Mouse (Mus musculus) kidney, embryonic 16.5 days (tissue): ENCODE results near the gene Hsd17b3. TPM values are rescaled to one million over a fixed set of nuclear protein-coding genes. Genes with fewer than 3 reads are reported as not detected.

Source experiments
- ATAC-seq: fragments of 200-750 bp; cut with Nextera tagmentation; 2 replicates; pipeline ENCODE4 v1.8.0; 2017; ENCODE audit warnings: moderate TSS enrichment; ENCODE audit not compliant: low FRiP score, low TSS enrichment
- H3K27ac ChIP-seq: fragments of 300-500 bp; sonication (generic); 2 replicates; pipeline ENCODE4 v1.5.1; 2014; ENCODE audit warnings: low read length
- H3K27me3 ChIP-seq: fragments of 300-500 bp; sonication (generic); 2 replicates; pipeline ENCODE4 v1.6.1; 2014; ENCODE audit warnings: low read length, control low read depth, mixed read lengths; ENCODE audit not compliant: insufficient read depth
- H3K36me3 ChIP-seq: fragments of 300-500 bp; sonication (generic); 2 replicates; pipeline ENCODE4 v1.6.1; 2014; ENCODE audit warnings: low read length, control low read depth, mixed read lengths; ENCODE audit not compliant: insufficient read depth
- H3K4me1 ChIP-seq: fragments of 300-500 bp; sonication (generic); 2 replicates; pipeline ENCODE4 v1.6.1; 2014; ENCODE audit warnings: low read length, control low read depth, mixed read lengths; ENCODE audit not compliant: insufficient read depth
- H3K4me2 ChIP-seq: fragments of 300-500 bp; sonication (generic); replicated peaks from 2 replicates; pipeline ENCODE4 v1.6.1; 2014; ENCODE audit warnings: low read depth, low read length
- H3K4me3 ChIP-seq: fragments of 300-500 bp; sonication (generic); 2 replicates; pipeline ENCODE4 v1.5.1; 2014; ENCODE audit warnings: mild to moderate bottlenecking, low read length
- H3K9ac ChIP-seq: fragments of 300-500 bp; sonication (generic); replicated peaks from 2 replicates; pipeline ENCODE4 v1.6.1; 2014; ENCODE audit warnings: low read length
- H3K9me3 ChIP-seq: fragments of 300-500 bp; sonication (generic); 2 replicates; pipeline ENCODE4 v1.6.1; 2016; ENCODE audit warnings: low read length, control low read depth
- WGBS: fragments of 180-500 bp; shearing (Covaris S2); extraction: QIAGEN DNeasy Blood & Tissue Kit; methylation state at CpG from one replicate; pipeline ENCODE4 v1.1.7; 2014; 5-methylcytosine and 5-hydroxymethylcytosine counted together
- polyA plus RNA-seq: library from polyadenylated mRNA; unstranded; fragments of >200 nt; fragmentation: Nextera tagmentation; extraction: Ambion mirVana; gene quantifications from 2 replicates; pipeline ENCODE4 v1.2.1, GENCODE M21; 2015

Hsd17b3 gene
- polyA plus RNA-seq, 1 experiment from 2014 or later, result not detected

DNA sequence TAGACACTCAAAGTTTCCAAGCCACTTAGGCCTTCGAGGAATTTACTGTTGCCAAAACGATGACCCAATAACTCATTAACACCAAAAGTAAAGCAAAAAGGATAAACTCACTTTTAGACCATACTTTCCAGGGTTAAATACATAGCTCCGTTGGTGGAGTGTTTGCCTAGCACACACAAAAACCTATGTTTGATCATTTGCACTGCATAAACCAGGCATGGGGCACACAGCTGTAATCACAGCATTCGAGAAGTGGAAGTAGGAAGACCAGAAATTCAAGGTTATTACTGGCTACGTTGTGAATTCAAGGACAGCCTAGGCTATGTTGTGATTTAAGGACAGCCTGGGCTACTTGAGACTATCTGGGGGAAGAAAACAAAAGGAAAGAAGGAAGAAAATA is 1.2 kb upstream of the Hsd17b3 start:
- Histone ChIP-seq H3K9ac (no peak overlapping the region), H3K27me3 (no peaks in the 10 kb centered on the region), H3K4me3 (no peak overlapping the region), H3K9me3 (no peaks in the 10 kb centered on the region), H3K36me3 (no peaks in the 10 kb centered on the region), H3K4me2 (no peak overlapping the region), H3K4me1 (peaks cover 5% of the 10 kb centered on the region; the same call in 1 of the 2 replicates), H3K27ac (no peak overlapping the region)
- no peak for ATAC-seq
- WGBS, result 81% methylated on average over 5 of the region's 5 CpGs

DNA sequence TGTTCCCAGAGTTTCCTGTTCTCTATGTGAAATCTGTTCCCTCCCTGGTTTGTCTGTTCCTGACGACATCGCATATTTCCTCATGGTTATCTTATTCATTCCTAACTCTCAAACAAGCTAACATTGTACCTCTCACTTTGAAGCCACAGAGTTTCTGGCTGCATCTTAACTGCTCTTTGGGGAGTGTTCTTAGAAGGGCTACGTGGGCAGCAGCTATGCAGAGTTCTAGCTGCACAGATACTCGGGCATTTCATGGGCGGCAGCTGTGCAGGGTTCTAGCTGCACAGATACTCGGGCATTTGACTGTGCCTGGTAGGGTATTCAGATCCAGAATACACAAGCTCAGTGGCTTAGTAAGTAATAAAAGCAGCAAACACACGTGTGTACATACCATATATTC is 973 bp downstream of the Hsd17b3 start:
- Histone ChIP-seq H3K9me3 (no peaks in the 10 kb centered on the region), H3K27me3 (no peaks in the 10 kb centered on the region), H3K9ac (no peak overlapping the region), H3K4me1 (peaks cover 2% of the 10 kb centered on the region; the same call in 1 of the 2 replicates), H3K27ac (no peak overlapping the region), H3K4me2 (no peak overlapping the region), H3K36me3 (no peaks in the 10 kb centered on the region), H3K4me3 (no peak overlapping the region)
- no peak for ATAC-seq
- WGBS, result 81% methylated on average over 7 of the region's 7 CpGs

- Histone ChIP-seq H3K27ac (no peak overlapping the region), H3K9me3 (no peaks in the 10 kb centered on the region), H3K9ac (no peak overlapping the region), H3K4me3 (no peak overlapping the region), H3K36me3 (no peaks in the 10 kb centered on the region), H3K4me2 (no peak overlapping the region), H3K27me3 (no peaks in the 10 kb centered on the region), H3K4me1 (peaks cover 11% of the 10 kb centered on the region; the same call in 1 of the 2 replicates)
- ATAC-seq, result no peak
- 77% methylated on average over 5 of the region's 5 CpGs for WGBS
Observed at GRCm38 (mm10) chr13:64086036-64086435, 3.0 kb downstream of the Hsd17b3 start.

GRCm38 (mm10) chr13:64083331-64083730 is 5.7 kb downstream of the Hsd17b3 start:
- no peak for ATAC-seq
- no peak overlapping the region for H3K4me2 ChIP-seq
- no peaks in the 10 kb centered on the region for H3K36me3 ChIP-seq
- no peaks in the 10 kb centered on the region for H3K9me3 ChIP-seq
- no peak overlapping the region for H3K27ac ChIP-seq
- H3K9ac ChIP-seq, result no peak overlapping the region
- peaks cover 11% of the 10 kb centered on the region; the same call in 1 of the 2 replicates for H3K4me1 ChIP-seq
- H3K4me3 ChIP-seq, result no peak overlapping the region
- no peaks in the 10 kb centered on the region for H3K27me3 ChIP-seq
- 81% methylated on average over 3 of the region's 3 CpGs for WGBS

GRCm38 (mm10) chr13:64081012-64081919 is 7.8 kb downstream of the Hsd17b3 start:
- H3K4me3 ChIP-seq, result no peak overlapping the region
- H3K4me1 ChIP-seq, result peaks cover 11% of the 10 kb centered on the region; the same call in 1 of the 2 replicates
- H3K9ac ChIP-seq, result no peak overlapping the region; the same call in 1 of the 2 replicates
- no peaks in the 10 kb centered on the region for H3K27me3 ChIP-seq
- H3K36me3 ChIP-seq, result no peaks in the 10 kb centered on the region
- H3K9me3 ChIP-seq, result no peaks in the 10 kb centered on the region
- 41% methylated on average over 16 of the region's 16 CpGs for WGBS
- no peak overlapping the region for H3K27ac ChIP-seq
- no peak overlapping the region for H3K4me2 ChIP-seq
- ATAC-seq, result peak; percentile 52; the same call in 1 of the 2 replicates

- no peak overlapping the region for H3K27ac ChIP-seq
- peaks cover 11% of the 10 kb centered on the region; the same call in 1 of the 2 replicates for H3K4me1 ChIP-seq
- no peaks in the 10 kb centered on the region for H3K9me3 ChIP-seq
- H3K9ac ChIP-seq, result no peak overlapping the region
- H3K4me2 ChIP-seq, result no peak overlapping the region
- 89% methylated on average over 5 of the region's 5 CpGs for WGBS
- no peak overlapping the region for H3K4me3 ChIP-seq
- no peak for ATAC-seq
- no peaks in the 10 kb centered on the region for H3K27me3 ChIP-seq
- H3K36me3 ChIP-seq, result no peaks in the 10 kb centered on the region
Observed at GRCm38 (mm10) chr13:64077591-64077990, 11.4 kb downstream of the Hsd17b3 start.

- Histone ChIP-seq H3K27me3 (no peaks in the 10 kb centered on the region), H3K4me2 (no peak overlapping the region), H3K36me3 (no peaks in the 10 kb centered on the region), H3K27ac (no peak overlapping the region), H3K4me1 (no peaks in the 10 kb centered on the region), H3K9ac (no peak overlapping the region), H3K4me3 (no peak overlapping the region), H3K9me3 (no peaks in the 10 kb centered on the region)
- ATAC-seq, result no peak
- WGBS, result 76% methylated on average over 4 of the region's 4 CpGs
Observed at GRCm38 (mm10) chr13:64076074-64076473, 13.0 kb downstream of the Hsd17b3 start.

- no peaks in the 10 kb centered on the region for H3K27me3 ChIP-seq
- 0 out of 2 replicates have a peak overlapping the region, but pooled peaks have one; percentile 20 for H3K27ac ChIP-seq
- H3K4me1 ChIP-seq, result 0 out of 2 replicates have a peak, but pooled peaks cover 3% of the 10 kb centered on the region
- 13% methylated on average over 3 of the region's 3 CpGs for WGBS
- ATAC-seq, result peak; percentile 31; the same call in 1 of the 2 replicates
- H3K4me3 ChIP-seq, result no peak overlapping the region
- H3K9me3 ChIP-seq, result no peaks in the 10 kb centered on the region
- no peak overlapping the region for H3K9ac ChIP-seq
- H3K4me2 ChIP-seq, result no peak overlapping the region
- no peaks in the 10 kb centered on the region for H3K36me3 ChIP-seq
Observed at GRCm38 (mm10) chr13:64066653-64067052, 22.4 kb downstream of the Hsd17b3 start.

DNA sequence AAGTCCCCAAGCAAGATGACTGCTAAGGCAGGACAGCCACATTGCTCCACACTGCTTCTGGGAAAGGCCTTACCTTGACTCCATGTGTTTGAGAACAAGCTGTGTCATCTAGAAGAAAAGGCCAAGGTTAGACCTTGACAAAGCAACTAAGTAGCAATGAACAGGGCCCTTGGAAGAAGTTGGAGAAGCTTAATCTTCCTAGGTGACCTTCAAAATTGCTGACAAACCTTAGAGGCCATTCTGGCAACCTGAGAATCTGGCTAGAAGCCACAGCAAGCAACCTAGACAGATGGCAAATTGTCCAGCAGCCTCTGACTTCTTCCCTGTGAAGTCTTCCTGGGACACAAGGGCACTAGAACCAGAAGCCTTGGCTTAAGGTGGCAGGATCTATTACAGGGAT is 24.8 kb downstream of the Hsd17b3 start:
- H3K9ac ChIP-seq, result no peak overlapping the region

GRCm38 (mm10) chr13:64060935-64061506 is 28.0 kb downstream of the Hsd17b3 start:
- no peaks in the 10 kb centered on the region for H3K27me3 ChIP-seq
- no peak overlapping the region for H3K4me3 ChIP-seq
- H3K9ac ChIP-seq, result no peak overlapping the region
- H3K36me3 ChIP-seq, result no peaks in the 10 kb centered on the region
- H3K4me2 ChIP-seq, result no peak overlapping the region
- 89% methylated on average over 5 of the region's 5 CpGs for WGBS
- 0 out of 2 replicates have a peak, but pooled peaks cover 5% of the 10 kb centered on the region for H3K4me1 ChIP-seq
- H3K9me3 ChIP-seq, result no peaks in the 10 kb centered on the region
- no peak overlapping the region for H3K27ac ChIP-seq
- ATAC-seq, result no peak

More for the DNA sequence above, 24.8 kb downstream of the Hsd17b3 start:
- Histone ChIP-seq H3K36me3 (no peaks in the 10 kb centered on the region), H3K4me3 (no peak overlapping the region), H3K27ac (no peak overlapping the region), H3K4me2 (no peak overlapping the region), H3K4me1 (0 out of 2 replicates have a peak, but pooled peaks cover 3% of the 10 kb centered on the region), H3K27me3 (no peaks in the 10 kb centered on the region), H3K9me3 (no peaks in the 10 kb centered on the region)
- no peak for ATAC-seq
